Mouse (Mus musculus): ENCODE results near the gene Mfn1. TPM values are rescaled to one million over a fixed set of nuclear protein-coding genes. Genes with fewer than 3 reads are reported as not detected.
A peak's percentile ranks its signal among the peaks of the same experiment; 100 is the strongest.

Mfn1 gene
- total RNA-seq, 1 experiment from 2014 or later, result 48.1 TPM

GRCm38 (mm10) chr3:32599328-32599727 lies 70.1 kb downstream of the Mfn1 start:
- ATAC-seq (replicated peaks; ENCODE audit: low read depth, poor library complexity, severe bottlenecking), result peak; percentile 31; the same call in 1 of the 2 replicates

DNA sequence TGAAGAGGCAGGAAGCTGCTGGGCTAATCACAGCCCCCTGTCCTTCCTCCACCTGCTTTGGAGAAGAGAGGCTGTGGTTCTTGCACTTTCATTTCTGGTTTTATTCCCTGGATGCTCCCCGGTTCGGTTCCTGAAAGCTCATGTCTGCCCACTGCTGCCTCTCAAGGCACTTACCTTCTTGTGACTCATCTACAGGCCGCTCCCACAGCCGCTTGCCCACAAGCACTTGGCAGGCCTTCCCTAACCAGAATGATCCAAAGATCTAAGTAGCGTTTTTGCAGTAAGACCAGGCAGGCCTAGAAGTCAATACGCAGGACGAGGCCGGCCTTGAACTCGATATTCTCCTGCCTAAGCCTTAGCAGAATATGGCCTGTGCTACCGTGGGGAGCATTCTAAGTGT lies 71.8 kb downstream of the Mfn1 start:
- peak; percentile 43 for ATAC-seq (replicated peaks; ENCODE audit: low read depth, poor library complexity, severe bottlenecking)

GRCm38 (mm10) chr3:32609233-32609632 lies 80.0 kb downstream of the Mfn1 start:
- ATAC-seq (replicated peaks; ENCODE audit: low read depth, poor library complexity, severe bottlenecking), result no peak

DNA sequence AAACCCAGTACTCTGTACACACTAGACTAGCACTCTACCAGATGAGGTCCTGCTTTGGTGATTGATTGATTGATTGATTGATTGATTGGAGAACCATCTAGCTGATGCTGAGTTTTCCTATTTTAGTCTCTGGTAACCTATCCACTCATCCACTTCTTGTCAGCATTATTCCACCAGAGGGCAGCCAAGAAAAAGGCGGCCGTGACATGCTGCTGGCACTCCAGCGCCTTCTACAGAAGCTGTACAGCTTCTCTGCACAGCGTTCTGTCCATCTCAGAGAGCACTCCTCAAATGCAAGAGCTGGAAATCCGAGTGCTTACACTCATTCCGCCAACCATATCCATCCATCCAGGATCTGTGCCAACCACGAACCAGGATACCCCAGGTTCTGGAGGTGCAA lies 81.3 kb downstream of the Mfn1 start:
- peak; percentile 84 for ATAC-seq (replicated peaks; ENCODE audit: low read depth, poor library complexity, severe bottlenecking)

DNA sequence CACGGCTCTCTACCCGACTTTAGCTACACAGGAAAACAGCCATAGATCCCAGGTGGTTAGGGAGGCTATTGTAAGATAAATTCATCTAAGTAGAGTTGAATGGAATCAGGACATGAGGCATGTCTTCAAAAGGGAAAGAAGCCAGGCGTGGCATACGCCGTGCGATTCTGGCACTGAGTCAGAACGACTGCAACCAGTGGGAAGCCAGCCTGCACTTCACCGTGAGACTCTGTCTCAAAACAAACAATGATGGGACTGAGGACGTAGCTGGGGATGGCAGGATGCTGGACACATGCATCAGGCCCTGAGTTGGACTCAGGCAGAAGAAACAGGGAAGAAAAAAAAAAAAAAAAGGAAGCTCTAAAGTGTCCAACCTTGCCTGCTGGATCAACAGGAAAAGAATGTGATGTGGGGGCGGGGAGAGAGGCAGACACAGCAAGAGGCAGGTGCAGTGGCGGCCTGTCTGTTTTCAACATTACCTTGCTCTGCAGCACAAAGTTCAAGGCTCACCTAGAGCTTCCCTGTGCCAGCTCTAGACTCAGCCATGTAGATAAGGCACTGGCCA lies 82.4 kb downstream of the Mfn1 start:
- no peak for ATAC-seq (replicated peaks; ENCODE audit: low read depth, poor library complexity, severe bottlenecking)

DNA sequence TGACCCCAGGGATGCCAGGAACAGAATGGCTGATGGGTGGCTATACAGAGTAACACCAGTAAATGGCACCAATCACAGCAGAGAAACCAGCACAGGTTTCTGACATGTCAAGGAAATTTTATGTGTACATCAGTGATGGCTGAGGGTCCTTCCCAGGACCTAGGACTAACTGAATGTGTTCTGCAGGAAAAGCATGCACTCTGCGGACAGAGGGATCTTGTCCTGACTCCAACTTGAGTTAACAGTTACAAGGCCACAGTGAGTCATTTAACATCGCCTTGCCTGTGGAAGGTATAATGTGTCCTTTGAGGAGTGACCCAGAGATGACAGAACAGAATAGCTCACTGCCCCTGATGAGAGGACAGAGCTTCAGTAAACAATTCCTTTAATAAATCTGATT lies 85.5 kb downstream of the Mfn1 start:
- ATAC-seq (replicated peaks; ENCODE audit: low read depth, poor library complexity, severe bottlenecking), result no peak

- ATAC-seq (replicated peaks; ENCODE audit: low read depth, poor library complexity, severe bottlenecking), result no peak
Measured at GRCm38 (mm10) chr3:32615376-32615775, 86.1 kb downstream of the Mfn1 start.

DNA sequence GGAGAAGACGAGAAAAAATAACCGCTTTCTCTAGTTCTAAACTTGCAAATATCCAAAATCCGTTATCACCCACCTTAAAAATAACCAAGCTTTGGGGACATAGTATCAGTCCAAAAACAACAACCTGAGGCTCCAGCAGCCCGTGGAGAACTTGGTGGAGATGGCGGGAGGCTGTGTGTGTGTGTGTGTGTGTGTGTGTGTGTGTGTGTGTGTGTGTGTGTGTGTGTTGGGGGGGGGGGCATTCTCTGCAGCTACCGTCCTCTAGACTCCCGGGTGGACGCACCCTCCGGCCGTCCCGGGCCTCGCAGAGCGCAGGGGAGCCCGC lies 86.7 kb downstream of the Mfn1 start:
- ATAC-seq (replicated peaks; ENCODE audit: low read depth, poor library complexity, severe bottlenecking), result no peak

DNA sequence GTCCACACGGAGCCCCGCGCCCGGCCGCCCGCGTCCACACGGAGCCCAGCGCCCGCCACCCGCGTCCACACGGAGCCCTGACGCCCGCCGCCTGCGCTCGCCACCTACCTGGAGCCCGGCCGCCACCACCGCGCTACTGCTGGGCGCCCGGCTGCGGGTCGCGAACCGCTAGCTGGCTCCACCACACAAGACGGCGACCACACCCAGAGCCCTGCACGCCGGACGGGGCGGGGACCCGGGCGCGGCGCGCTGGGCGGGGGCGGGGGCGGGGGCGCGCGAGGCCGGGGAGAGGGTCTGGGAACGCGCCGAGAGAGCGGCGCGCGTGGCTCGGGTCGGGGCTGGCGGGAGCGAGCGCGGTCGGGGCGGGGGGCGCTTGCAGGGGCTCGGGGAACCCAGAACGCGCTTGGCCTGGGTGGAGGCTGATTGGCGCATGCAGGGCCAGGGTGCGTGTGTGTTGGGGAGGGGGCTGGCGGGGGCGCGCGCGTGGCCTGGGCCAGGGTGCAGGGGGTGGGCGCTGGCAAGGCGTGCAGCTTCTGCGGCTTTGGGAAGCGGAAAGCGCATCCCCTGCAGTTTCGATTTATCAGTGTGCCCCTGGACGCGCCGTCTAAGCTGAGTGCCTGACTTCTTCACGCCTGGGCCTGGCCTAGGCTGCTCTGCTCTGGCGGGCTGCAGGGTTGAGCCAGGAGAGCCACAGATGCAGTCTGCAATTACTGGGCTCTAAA lies 87.2 kb downstream of the Mfn1 start, which contains the start of gene Gnb4:
Gene Gnb4, minus strand, starts transcription at position 255 of the 722 bp plus-strand sequence.
- peak; percentile 57 for ATAC-seq (replicated peaks; ENCODE audit: low read depth, poor library complexity, severe bottlenecking)

- ATAC-seq (replicated peaks; ENCODE audit: low read depth, poor library complexity, severe bottlenecking), result peak; percentile 42
Measured at GRCm38 (mm10) chr3:32617053-32617642, 87.9 kb downstream of the Mfn1 start.

DNA sequence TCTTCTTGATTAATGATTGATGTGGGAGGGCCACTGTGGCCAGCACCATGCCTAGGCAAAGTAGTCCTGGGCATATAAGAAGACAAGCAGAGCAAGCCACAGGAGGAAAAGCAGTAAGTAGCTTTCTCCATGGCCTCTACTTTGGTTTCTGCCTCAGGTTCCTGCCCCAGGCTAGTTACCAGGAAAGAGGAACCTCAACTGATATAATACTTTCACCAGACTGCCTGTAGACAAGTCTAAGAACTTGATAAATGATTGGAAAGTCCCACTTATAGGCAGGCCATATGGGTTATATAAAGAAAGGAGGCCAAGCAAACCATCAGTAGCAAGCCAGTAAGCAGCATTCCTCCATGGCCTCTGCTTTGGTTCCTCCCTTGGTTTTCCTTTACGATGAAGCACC lies 92.4 kb downstream of the Mfn1 start:
- peak; percentile 52 for ATAC-seq (replicated peaks; ENCODE audit: low read depth, poor library complexity, severe bottlenecking)

- ATAC-seq (replicated peaks; ENCODE audit: low read depth, poor library complexity, severe bottlenecking), result peak; percentile 25; the same call in 1 of the 2 replicates
Measured at GRCm38 (mm10) chr3:32622106-32622505, 92.8 kb downstream of the Mfn1 start.

GRCm38 (mm10) chr3:32628141-32628540 lies 98.9 kb downstream of the Mfn1 start:
- ATAC-seq (replicated peaks; ENCODE audit: low read depth, poor library complexity, severe bottlenecking), result no peak

Other genes starting within 250 kb of the Mfn1 start
- 1.8 TPM in 2 replicates for gene Zmat3, start 163.5 kb upstream of the Mfn1 start, total RNA-seq (2017)
- 25.5 and 32.7 TPM in 2 replicates for gene Pik3ca, start 131.8 kb upstream of the Mfn1 start, total RNA-seq (2017)
- gene Kcnmb3, start 37.2 kb upstream of the Mfn1 start, total RNA-seq (2017), result not detected in 2 replicates
- 48.8 and 58.3 TPM in 2 replicates for gene Zfp639, start 19.2 kb upstream of the Mfn1 start, total RNA-seq (2017)
- 28.6 and 32.8 TPM in 2 replicates for gene Gnb4, start 87.1 kb downstream of the Mfn1 start, total RNA-seq (2017)
- gene Actl6a, start 176.8 kb downstream of the Mfn1 start, total RNA-seq (2017), result 85.9 and 95.0 TPM in 2 replicates
- 130 TPM in 2 replicates for gene Ndufb5, start 207.5 kb downstream of the Mfn1 start, total RNA-seq (2017)
- gene Mrpl47, start 208.1 kb downstream of the Mfn1 start, total RNA-seq (2017), result 27.8 and 31.0 TPM in 2 replicates